22 mouse cellular contexts compared by ENCODE assay signal in genomic region chr12:103860571-103860970, GRCm38 (mm10). TPM values are rescaled to one million over a fixed set of nuclear protein-coding genes. Genes with fewer than 3 reads are reported as not detected.
DNase-seq lines count a peak whose midpoint lies in the region; ATAC-seq and TF ChIP-seq lines count a peak whose summit lies in the region.
"Not testable (repeated sequence)": the region's sequence is repeated elsewhere in the genome, so short reads cannot be mapped to it uniquely, and the experiment has no call there.
"Had no signal": no experiment of that assay in that cellular context is flagged by ENCODE, and none has a peak within 500 bp of the region (broad histone marks: within the 10 kb centered on the region; RNA-seq: fewer than 3 reads in every experiment).

No protein-coding gene starts in this region.

- peak overlapping the region; percentile 66 for H3K27ac ChIP-seq in brown adipose tissue, adult 24 weeks (replicated peaks; ENCODE audit: low read depth, low read length)
- H3K27ac ChIP-seq in intestine, postnatal 0 days (ENCODE audit: low read depth, low read length); liver, embryonic 14.5 days: not testable (repeated sequence)
- H3K27ac ChIP-seq in liver, adult 2 months (replicated peaks; ENCODE audit: insufficient read depth, low read depth, low read length), result peak overlapping the region; percentile 88
- H3K27ac ChIP-seq in liver, postnatal 0 days (ENCODE audit: low read depth), result peak overlapping the region; percentile 71

- not testable (repeated sequence) for H3K36me3 ChIP-seq in intestine, postnatal 0 days (ENCODE audit: control insufficient read depth, insufficient read depth); liver, embryonic 14.5 days (replicated peaks; ENCODE audit: control insufficient read depth, insufficient read depth, low read depth); liver, postnatal 0 days (replicated peaks; ENCODE audit: insufficient read depth, low read length)
- H3K36me3 ChIP-seq in liver, adult 2 months (ENCODE audit: control insufficient read depth, insufficient read depth, low read length), result peaks cover 12% of the 10 kb centered on the region

- TF ChIP-seq POLR2A in liver, adult 2 months (IDR thresholded peaks at IDR 0.05; ENCODE audit: extremely low read depth, insufficient read depth, low read length), result not testable (repeated sequence)

- H3K79me2 ChIP-seq in liver, adult 2 months (ENCODE audit: control insufficient read depth, insufficient read depth, low read length), result not testable (repeated sequence)

- ATAC-seq in intestine, postnatal 0 days, result 0 out of 2 replicates have a peak, but pooled peaks have one; percentile 41
- not testable (repeated sequence) for ATAC-seq in liver, embryonic 14.5 days (ENCODE audit: insufficient read depth); liver, postnatal 0 days

- TF ChIP-seq EP300 in liver, embryonic 14.5 days (IDR thresholded peaks at IDR 0.05; ENCODE audit: low read depth); liver, postnatal 0 days (IDR thresholded peaks at IDR 0.05; ENCODE audit: low read depth): not testable (repeated sequence)

- H3K9ac ChIP-seq in intestine, postnatal 0 days (ENCODE audit: low read depth, low read length); liver, embryonic 14.5 days (replicated peaks); liver, postnatal 0 days (replicated peaks): not testable (repeated sequence)
- peak overlapping the region; percentile 82 for H3K9ac ChIP-seq in liver, adult 2 months (ENCODE audit: low read depth, low read length)

- 25% methylated on average over 3 of the region's 4 CpGs for WGBS in intestine, postnatal 0 days
- WGBS in liver, adult 2 months, result 16% methylated on average over 3 of the region's 4 CpGs
- 52% methylated on average over 3 of the region's 4 CpGs for WGBS in liver, embryonic 14.5 days (ENCODE audit: insufficient replicate concordance)
- WGBS in liver, postnatal 0 days (ENCODE audit: insufficient replicate concordance), result 55% methylated on average over 3 of the region's 4 CpGs

- H3K4me1 ChIP-seq in brown adipose tissue, adult 24 weeks (ENCODE audit: control insufficient read depth, insufficient read depth, insufficient read length, low read length); intestine, postnatal 0 days (replicated peaks; ENCODE audit: control insufficient read depth, insufficient read depth, low read length); liver, embryonic 14.5 days (replicated peaks; ENCODE audit: control insufficient read depth in 2 of 2, insufficient read depth in 2 of 2, low read length in 1 of 2); liver, postnatal 0 days (ENCODE audit: insufficient read depth): not testable (repeated sequence)
- H3K4me1 ChIP-seq in liver, adult 2 months (ENCODE audit: control insufficient read depth, insufficient read depth, low read length), result peaks cover 14% of the 10 kb centered on the region

- H3K4me3 ChIP-seq in brown adipose tissue, adult 24 weeks (ENCODE audit: insufficient read depth, low read depth, low read length); intestine, postnatal 0 days (ENCODE audit: low read depth, low read length); liver, embryonic 14.5 days (ENCODE audit: insufficient read depth in 1 of 2, low read depth in 2 of 2, low read length in 2 of 2); liver, postnatal 0 days (ENCODE audit: low read depth, low read length): not testable (repeated sequence)
- peak overlapping the region; percentile 55 for H3K4me3 ChIP-seq in liver, adult 2 months (ENCODE audit: insufficient read depth, low read depth, low read length)

- H3K27me3 ChIP-seq in intestine, postnatal 0 days (replicated peaks; ENCODE audit: control insufficient read depth, insufficient read depth, low read length); liver, adult 2 months (ENCODE audit: control insufficient read depth, insufficient read depth, low read length); liver, embryonic 14.5 days (ENCODE audit: control insufficient read depth, insufficient read depth, low read length); liver, postnatal 0 days (ENCODE audit: insufficient read depth, low read length): not testable (repeated sequence)

- H3K9me3 ChIP-seq in intestine, postnatal 0 days (ENCODE audit: control insufficient read depth); liver, embryonic 14.5 days (ENCODE audit: control insufficient read depth, low read length); liver, postnatal 0 days (ENCODE audit: low read length): not testable (repeated sequence)

- H3K4me2 ChIP-seq in intestine, postnatal 0 days (replicated peaks; ENCODE audit: low read depth), result not testable (repeated sequence)
- peak overlapping the region; percentile 40 for H3K4me2 ChIP-seq in liver, embryonic 14.5 days (ENCODE audit: low read depth)
- H3K4me2 ChIP-seq in liver, postnatal 0 days (ENCODE audit: low read depth, low read length), result peak overlapping the region; percentile 54

- TF ChIP-seq CTCF in intestine, postnatal 0 days (IDR thresholded peaks at IDR 0.05; ENCODE audit: low read depth); liver, adult 2 months (IDR thresholded peaks at IDR 0.05; ENCODE audit: low read depth, low read length); liver, embryonic 14.5 days (IDR thresholded peaks at IDR 0.05; ENCODE audit: low read depth); liver, postnatal 0 days (IDR thresholded peaks at IDR 0.05; ENCODE audit: low read depth): not testable (repeated sequence)

- peak; percentile 6 to 26 for DNase-seq in kidney, adult 8-10 months
- peak; percentile 73 for DNase-seq in liver, adult 2 months (ENCODE audit: extremely low read depth, low read depth, low spot score)
- not testable (repeated sequence) for DNase-seq in liver, embryonic 14.5 days (ENCODE audit: low read depth in 3 of 3, low spot score in 3 of 3); liver, postnatal 0 days

RNA-seq across cellular contexts. Expression of gene Serpina1a, which starts 2.8 kb away (rescaled TPM):
- 8.7 TPM in 1 of 2 replicates, not detected in the other for polyA plus RNA-seq in brown adipose tissue, adult 24 weeks (2012; ENCODE audit: insufficient read depth, insufficient read length, missing spikeins)
- polyA plus RNA-seq in intestine, postnatal 0 days (2015; fragmentation: Nextera tagmentation; extraction: Ambion mirVana), result 67.1 and 71.2 TPM in 2 replicates
- total RNA-seq in liver, adult 2 months (2014; rRNA removed), result 6,488 and 8,697 TPM in 2 replicates
- 6,371 and 7,029 TPM in 2 replicates for polyA plus RNA-seq in liver, adult 2 months (2012; rRNA removed)
- polyA plus RNA-seq in liver, embryonic 14.5 days (2012; rRNA removed), result 500 and 557 TPM in 2 replicates
- polyA plus RNA-seq in liver, embryonic 14.5 days (2014; fragmentation: Nextera tagmentation; extraction: Ambion mirVana), result 503 and 519 TPM in 2 replicates
- 2,837 and 2,905 TPM in 2 replicates for polyA plus RNA-seq in liver, postnatal 0 days (2015; fragmentation: Nextera tagmentation; extraction: Ambion mirVana)
- total RNA-seq: ES-E14; gastrocnemius, postnatal 36 days; granulocyte monocyte progenitor cell, adult 5-6 weeks; heart, postnatal 10 days; heart, postnatal 36 days had no signal
- polyA plus RNA-seq: activated CD4-positive, CD25-positive, alpha-beta regulatory T cell, adult 4 months; embryonic facial prominence, embryonic 11.5 days; embryonic facial prominence, embryonic 14.5 days; forebrain, embryonic 10.5 days; forebrain, embryonic 13.5 days; forebrain, embryonic 16.5 days; hindbrain, embryonic 10.5 days; hindbrain, embryonic 13.5 days; hindbrain, embryonic 16.5 days had no signal

RNA-seq across cellular contexts. Expression of gene Serpina1b, which starts 30.4 kb away (rescaled TPM):
- 1.0 and 5.0 TPM in 2 replicates for polyA plus RNA-seq in brown adipose tissue, adult 24 weeks (2012; ENCODE audit: insufficient read depth, insufficient read length, missing spikeins)
- 34.2 and 45.6 TPM in 2 replicates for polyA plus RNA-seq in intestine, postnatal 0 days (2015; fragmentation: Nextera tagmentation; extraction: Ambion mirVana)
- total RNA-seq in liver, adult 2 months (2014; rRNA removed), result 9,611 and 9,715 TPM in 2 replicates
- polyA plus RNA-seq in liver, adult 2 months (2012; rRNA removed), result 8,562 and 8,619 TPM in 2 replicates
- 741 and 971 TPM in 2 replicates for polyA plus RNA-seq in liver, embryonic 14.5 days (2012; rRNA removed)
- 823 and 862 TPM in 2 replicates for polyA plus RNA-seq in liver, embryonic 14.5 days (2014; fragmentation: Nextera tagmentation; extraction: Ambion mirVana)
- polyA plus RNA-seq in liver, postnatal 0 days (2015; fragmentation: Nextera tagmentation; extraction: Ambion mirVana), result 3,088 and 3,105 TPM in 2 replicates
- total RNA-seq: ES-E14; granulocyte monocyte progenitor cell, adult 5-6 weeks had no signal
- polyA plus RNA-seq: activated CD4-positive, CD25-positive, alpha-beta regulatory T cell, adult 4 months; embryonic facial prominence, embryonic 14.5 days; hindbrain, embryonic 10.5 days; hindbrain, embryonic 13.5 days; hindbrain, embryonic 16.5 days had no signal

RNA-seq across cellular contexts. Expression of gene Serpina1c, which starts 44.1 kb away (rescaled TPM):
- polyA plus RNA-seq in brown adipose tissue, adult 24 weeks (2012; ENCODE audit: insufficient read depth, insufficient read length, missing spikeins), result 2.3 and 5.3 TPM in 2 replicates
- polyA plus RNA-seq in intestine, postnatal 0 days (2015; fragmentation: Nextera tagmentation; extraction: Ambion mirVana), result 7.9 and 9.9 TPM in 2 replicates
- 6,010 and 6,410 TPM in 2 replicates for total RNA-seq in liver, adult 2 months (2014; rRNA removed)
- 8,302 and 8,890 TPM in 2 replicates for polyA plus RNA-seq in liver, adult 2 months (2012; rRNA removed)
- 186 and 209 TPM in 2 replicates for polyA plus RNA-seq in liver, embryonic 14.5 days (2012; rRNA removed)
- polyA plus RNA-seq in liver, embryonic 14.5 days (2014; fragmentation: Nextera tagmentation; extraction: Ambion mirVana), result 205 and 208 TPM in 2 replicates
- polyA plus RNA-seq in liver, postnatal 0 days (2015; fragmentation: Nextera tagmentation; extraction: Ambion mirVana), result 1,386 and 1,402 TPM in 2 replicates
- total RNA-seq: adrenal gland, postnatal 25 days; ES-E14; granulocyte monocyte progenitor cell, adult 5-6 weeks; heart, postnatal 10 days; heart, postnatal 36 days had no signal
- polyA plus RNA-seq: activated CD4-positive, CD25-positive, alpha-beta regulatory T cell, adult 4 months; brain, embryonic 14.5 days; embryonic facial prominence, embryonic 14.5 days; forebrain, embryonic 10.5 days; forebrain, embryonic 13.5 days; forebrain, embryonic 16.5 days; hindbrain, embryonic 10.5 days; hindbrain, embryonic 13.5 days; hindbrain, embryonic 16.5 days had no signal

Comparison
In these comparisons a context has a peak if more than half of its experiments do, and no peak if none do; other contexts are left out.
1. RNA of gene Serpina1b, which starts 30.4 kb away (polyA plus RNA-seq): 8,562 to 8,619 TPM in liver, adult 2 months, 3,088 to 3,105 TPM in liver, postnatal 0 days and 741 to 971 TPM in liver, embryonic 14.5 days; 34.2 to 45.6 TPM in intestine, postnatal 0 days and 1.0 to 5.0 TPM in brown adipose tissue, adult 24 weeks; every median in the first group is over 10 times any median in the second.
2. RNA of gene Serpina1c, which starts 44.1 kb away (polyA plus RNA-seq): 8,302 to 8,890 TPM in liver, adult 2 months, 1,386 to 1,402 TPM in liver, postnatal 0 days and 186 to 209 TPM in liver, embryonic 14.5 days; 7.9 to 9.9 TPM in intestine, postnatal 0 days and 2.3 to 5.3 TPM in brown adipose tissue, adult 24 weeks; every median in the first group is over 10 times any median in the second.